Mouse (Mus musculus) thymus, adult 18-20 months (tissue): Measurements from ENCODE around the gene Psmd9.
A peak's percentile ranks its signal among the peaks of the same experiment; 100 is the strongest.

Experiments used
- DNase-seq, 2 experiments: peaks; one replicate each; pipeline ENCODE4 v3.0.0; 2022; ENCODE audit warnings: mixed read lengths in 2 of 2

The Psmd9 gene

DNA sequence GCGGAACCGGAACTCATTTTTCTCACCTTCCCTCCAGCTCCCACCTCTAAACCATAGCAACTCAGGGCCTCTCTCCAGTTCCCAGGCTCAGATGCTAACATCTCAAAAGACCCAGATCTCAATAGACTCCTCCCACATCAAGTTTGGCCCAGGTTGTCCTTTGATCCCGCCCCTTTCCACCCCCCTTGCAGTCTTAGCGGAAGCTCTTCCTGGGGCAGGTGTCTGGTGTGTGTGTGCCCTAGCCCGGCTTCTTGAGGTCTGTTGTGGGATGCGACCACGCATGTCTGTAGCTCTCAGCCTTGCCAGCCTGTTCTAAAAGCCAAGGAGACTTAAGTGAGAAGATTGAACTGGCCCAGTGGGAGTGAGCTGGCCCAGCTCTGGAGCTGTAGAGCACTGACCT is 18.6 kb upstream of the Psmd9 start:
- DNase-seq = peak; percentile 83 to 92

DNA sequence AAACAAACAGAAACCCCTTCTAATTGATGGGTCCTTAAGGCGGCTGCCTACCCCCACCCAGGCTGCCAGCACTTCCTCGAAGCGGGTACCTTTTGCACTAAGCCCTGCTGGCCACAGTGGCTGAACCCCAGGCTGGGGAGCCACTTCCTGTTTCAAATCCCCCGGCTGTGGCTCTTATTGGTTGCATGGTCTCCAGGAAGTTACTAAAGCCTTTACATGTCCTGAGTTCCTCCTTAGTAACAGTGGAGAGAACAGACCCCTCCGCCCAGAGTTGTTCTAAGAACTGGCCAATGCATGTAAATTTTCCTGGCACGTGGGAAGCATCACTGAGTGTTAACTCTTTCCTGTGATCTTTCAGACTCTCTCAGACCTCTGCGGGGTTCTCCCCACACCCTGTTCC is 18.1 kb upstream of the Psmd9 start:
- peak in 1 of 2 experiments; percentile 82 for DNase-seq

DNA sequence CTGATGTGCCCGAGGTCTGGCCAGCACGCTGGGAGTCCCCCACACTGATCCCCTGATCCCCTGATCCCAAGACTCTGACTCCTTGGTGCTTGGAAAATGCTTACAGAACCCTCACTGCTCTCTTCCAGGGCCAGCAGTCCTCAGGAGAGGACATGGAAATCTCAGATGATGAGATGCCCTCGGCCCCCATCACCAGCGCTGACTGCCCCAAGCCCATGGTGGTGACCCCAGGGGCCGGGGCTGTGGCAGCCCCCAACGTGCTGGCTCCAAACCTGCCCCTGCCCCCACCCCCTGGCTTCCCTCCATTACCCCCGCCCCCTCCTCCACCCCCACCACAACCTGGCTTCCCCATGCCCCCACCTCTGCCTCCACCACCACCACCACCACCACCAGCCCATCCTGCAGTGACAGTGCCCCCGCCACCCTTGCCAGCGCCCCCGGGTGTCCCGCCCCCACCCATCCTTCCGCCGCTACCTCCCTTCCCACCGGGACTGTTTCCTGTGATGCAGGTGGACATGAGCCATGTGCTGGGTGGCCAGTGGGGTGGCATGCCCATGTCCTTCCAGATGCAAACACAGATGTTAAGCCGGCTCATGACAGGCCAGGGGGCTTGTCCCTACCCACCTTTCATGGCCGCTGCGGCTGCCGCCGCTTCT is 17.4 kb upstream of the Psmd9 start:
- peak in 1 of 2 experiments; percentile 21 for DNase-seq

DNA sequence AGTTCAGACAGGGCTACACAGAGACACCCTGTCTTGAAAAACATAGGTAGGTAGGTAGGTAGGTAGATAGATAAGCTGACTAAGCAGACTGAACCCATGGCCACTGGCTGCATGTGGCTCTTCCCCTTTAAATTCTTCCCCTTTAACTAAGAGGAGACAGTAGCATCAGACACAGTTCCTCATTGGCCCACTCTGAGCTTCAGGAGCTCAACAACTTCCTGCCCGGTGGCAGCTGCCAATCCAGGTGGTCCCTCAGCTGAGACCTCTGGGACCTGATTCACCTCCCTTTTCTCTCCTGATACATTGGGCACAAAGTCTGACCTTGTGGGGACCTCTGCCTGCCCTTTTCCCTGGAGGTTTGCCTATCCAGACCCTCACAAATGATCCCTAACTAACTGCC is 16.3 kb upstream of the Psmd9 start:
- DNase-seq = peak in 1 of 2 experiments; percentile 60

DNA sequence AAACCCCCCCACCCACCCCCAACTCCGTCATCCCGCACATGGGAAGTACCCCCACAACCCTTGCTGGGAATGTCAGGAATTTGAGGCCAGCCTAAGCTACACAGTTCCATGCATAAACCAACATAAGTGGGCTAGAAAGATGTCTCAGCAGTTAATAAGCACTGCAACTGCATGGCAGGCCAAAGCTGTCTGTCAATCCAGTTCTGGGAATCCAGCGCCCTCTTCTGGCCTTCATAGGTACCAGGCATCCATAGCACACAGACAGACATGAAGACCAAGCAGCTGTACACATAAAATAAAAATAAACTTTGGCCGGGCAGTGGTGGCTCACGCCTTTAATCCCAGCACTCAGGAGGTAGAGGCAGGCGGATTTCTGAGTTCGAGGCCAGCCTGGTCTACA is 13.8 kb upstream of the Psmd9 start:
- DNase-seq = peak in 1 of 2 experiments; percentile 70

DNA sequence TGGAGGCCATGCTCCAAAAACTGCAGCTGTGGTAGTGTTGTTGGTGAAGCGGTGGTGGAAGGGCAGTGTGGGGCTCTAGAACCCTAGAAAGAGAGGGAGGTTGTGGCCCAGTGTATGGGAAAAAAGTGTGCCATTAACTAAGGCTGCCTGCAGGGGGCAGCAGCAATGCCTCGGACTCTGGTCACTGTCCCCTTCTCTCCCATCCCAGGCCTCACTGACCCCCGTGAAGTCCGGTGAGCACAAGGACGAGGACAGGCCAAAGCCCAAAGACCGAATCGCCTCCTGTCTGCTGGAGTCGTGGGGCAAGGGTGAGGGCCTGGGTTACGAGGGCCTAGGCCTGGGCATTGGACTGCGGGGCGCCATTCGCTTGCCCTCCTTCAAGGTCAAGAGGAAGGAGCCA is 12.4 kb upstream of the Psmd9 start:
- no peak for DNase-seq

DNA sequence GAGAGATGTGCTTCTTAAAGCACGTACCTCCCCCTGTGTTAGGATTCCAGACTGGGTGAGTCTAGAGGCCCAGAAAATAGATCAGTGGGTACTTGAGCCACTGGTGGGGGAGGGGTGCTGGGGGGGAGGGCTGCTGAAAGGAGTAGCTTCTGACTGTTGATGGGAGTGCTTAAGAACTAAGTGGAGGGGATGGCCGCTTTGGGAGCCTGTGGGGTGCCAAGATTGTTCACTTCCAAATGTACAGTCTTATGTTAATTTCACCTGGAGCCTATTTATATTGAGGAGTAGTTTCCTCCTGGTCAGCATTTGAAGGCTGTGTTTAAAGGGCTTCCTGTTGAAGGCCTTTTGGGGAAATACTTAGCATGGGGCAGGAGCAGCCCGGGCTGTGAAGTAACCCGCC is 11.2 kb upstream of the Psmd9 start:
- no peak for DNase-seq

DNA sequence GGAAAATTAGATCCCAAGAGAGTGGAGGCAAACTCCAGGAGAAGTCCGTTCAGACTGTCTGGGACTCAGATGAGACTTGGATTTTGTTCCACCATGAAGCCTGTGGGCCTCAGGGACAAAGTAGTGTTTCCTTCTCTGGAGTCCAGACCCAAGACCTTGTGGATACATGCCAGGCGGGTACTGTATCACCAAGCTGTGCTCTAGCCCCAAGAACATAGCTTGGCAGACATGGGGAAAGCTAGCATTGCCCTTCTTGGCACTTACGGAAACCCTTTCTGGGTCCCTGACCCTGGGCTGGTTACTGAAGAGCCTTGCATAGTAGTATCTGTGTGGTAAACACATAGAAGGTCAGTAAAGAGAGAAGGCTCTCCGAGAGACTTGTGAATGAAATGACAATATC is 9.8 kb upstream of the Psmd9 start:
- DNase-seq = no peak

DNA sequence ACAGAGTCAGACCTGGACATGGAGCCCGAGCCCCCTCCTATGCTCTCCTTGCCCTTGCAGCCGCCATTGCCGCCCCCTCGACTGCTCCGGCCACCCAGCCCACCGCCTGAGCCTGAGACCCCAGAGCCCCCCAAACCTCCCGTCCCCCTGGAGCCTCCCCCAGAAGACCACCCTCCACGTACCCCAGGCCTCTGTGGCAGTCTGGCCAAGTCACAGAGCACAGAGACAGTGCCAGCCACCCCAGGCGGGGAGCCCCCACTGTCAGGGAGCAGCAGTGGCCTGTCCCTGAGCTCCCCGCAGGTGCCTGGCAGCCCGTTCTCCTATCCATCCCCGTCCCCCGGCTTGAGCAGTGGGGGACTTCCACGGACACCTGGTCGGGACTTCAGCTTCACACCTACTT is 9.3 kb upstream of the Psmd9 start:
- no peak for DNase-seq

DNA sequence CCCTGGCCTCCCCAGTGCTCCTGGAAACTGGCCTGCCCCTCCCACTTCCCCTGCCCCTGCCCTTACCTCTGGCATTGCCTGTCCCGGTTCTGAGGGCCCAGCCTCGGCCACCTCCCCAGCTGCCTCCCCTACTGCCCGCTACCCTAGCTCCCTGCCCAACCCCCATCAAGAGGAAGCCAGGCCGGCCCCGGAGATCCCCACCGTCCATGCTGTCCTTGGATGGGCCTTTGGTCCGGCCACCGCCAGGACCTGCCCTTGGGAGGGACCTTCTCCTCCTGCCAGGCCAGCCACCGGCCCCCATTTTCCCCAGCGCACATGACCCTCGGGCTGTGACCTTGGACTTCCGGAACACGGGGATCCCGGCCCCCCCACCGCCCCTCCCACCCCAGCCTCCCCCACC is 8.9 kb upstream of the Psmd9 start:
- no peak for DNase-seq

DNA sequence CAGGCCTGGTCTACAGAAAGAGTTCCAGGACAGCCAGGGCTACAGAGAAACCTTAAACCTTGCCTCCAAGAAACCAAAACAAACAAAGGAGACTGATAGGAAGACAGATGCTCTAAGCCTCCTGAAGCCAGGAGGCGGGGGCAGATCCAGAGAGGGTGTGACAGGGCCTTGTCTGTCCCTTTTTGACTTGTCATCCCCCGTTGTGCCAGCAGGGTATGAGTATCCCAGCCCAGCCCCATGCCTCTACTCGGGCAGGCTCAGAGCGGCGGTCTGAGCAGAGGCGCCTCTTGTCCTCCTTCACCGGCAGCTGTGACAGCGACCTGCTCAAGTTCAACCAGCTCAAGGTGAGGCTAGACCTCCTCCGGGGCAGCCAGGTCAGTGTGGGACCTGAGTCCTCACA is 6.3 kb upstream of the Psmd9 start:
- no peak for DNase-seq

DNA sequence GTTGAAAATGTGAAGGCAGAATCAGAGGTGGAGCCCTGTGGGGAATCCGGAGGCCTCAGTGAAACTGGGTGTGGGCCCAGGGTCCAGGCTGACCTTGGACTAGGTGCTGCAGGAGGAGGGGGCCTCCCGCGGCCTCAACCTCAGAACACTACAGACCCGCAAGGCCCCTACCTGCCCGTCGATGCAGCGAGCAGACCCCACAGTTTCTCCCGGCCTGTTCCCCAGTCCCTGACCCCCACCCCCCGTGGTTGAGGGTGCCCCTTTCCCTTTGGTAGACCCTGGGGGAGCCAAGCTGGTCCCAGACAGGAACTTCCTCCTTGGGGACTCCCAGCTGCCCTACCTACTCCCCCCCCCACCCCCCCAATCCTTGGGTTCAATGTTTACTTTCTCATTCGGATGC is 2.8 kb upstream of the Psmd9 start:
- DNase-seq = no peak

DNA sequence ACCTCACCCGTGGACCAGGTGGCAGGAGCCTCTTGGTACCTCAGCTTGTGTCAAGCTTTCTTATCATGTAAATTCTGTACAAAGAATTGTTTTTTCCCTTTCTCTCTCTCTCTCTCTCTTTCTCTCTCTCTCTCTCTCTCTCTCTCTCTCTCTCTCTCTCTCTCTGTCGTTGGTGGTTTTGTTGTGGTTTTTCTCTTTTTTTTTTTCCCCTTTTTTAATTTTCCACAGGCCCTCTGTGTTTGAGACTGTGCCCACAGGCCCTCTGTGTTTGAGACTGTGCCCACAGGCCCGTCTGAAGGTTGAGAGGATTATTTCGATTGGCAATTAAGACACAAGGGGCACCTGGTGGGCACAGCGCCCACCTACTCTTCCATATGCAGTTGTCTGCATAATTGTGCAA is 1.6 kb upstream of the Psmd9 start:
- DNase-seq = no peak

DNA sequence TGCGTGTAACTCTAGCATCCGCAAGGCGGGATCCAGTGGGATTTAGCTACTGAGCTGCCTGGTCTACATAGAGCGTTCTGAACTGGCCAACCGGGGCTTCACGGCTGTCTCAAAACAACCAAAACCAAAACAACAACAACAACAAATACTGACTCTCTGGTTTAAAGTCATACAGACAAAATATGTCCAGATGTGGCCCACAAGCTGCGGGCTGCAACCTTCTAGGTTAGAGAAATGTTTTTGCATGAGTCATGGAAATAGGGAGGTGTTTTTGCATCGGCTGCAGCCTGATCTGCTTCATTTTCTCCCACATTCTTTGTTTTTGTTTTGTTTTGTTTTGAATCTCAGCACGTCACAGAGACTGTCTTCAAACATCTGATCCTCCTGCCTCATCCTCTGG is 1.2 kb downstream of the Psmd9 start:
- no peak for DNase-seq

DNA sequence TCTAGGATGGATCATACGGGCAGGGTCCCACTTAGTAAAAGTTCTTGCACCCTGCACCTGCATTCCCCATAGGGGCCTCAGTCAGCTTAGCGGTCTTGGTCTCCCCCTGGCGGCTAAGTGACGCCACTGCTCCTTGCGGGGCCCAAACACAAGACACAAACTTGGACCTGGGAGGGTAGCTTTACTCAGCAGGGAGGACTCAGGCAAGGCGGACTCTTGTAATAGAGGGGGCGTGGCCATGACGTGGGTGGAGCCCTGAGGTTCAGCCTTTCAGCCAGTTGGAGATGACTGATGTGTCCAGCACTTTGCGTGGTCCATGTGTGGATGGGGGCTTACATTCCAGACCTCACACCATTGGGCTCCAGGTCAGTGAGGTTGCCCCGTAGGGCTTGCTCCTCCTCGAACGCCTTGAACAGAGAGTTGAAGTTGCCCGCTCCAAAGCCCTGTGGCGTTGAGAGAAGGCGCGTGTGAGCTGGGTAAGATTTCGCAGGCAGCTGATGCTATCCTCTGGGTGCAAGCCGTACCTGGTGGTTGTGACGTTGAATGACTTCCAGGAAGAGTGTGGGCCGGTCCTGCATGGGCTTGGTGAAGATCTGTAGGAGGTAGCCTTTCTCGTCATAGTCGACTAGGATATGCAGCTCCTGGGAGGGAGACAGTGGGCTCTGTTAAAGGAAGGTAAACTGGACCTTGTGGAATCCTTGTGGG is 2.6 kb downstream of the Psmd9 start:
- peak; percentile 76 to 77 for DNase-seq

DNA sequence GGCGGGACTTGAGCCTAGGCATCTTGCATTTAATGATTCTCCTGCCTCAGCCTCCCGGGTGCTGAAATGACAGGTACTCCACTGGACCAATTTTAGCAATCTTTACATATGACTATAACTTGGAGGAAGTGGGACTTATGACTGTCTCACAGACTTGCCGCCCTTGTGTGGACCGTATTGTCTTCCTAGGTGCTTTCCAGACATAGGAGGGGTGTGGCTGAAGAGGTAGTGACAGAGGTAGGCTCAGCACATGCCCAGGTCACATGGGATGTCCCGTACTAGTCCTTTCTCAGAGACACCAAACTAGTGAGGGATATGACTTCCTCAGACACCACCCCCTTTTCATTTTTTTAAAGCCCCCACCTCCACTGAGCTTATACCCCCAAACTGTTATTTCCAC is 9.6 kb downstream of the Psmd9 start:
- DNase-seq = no peak

DNA sequence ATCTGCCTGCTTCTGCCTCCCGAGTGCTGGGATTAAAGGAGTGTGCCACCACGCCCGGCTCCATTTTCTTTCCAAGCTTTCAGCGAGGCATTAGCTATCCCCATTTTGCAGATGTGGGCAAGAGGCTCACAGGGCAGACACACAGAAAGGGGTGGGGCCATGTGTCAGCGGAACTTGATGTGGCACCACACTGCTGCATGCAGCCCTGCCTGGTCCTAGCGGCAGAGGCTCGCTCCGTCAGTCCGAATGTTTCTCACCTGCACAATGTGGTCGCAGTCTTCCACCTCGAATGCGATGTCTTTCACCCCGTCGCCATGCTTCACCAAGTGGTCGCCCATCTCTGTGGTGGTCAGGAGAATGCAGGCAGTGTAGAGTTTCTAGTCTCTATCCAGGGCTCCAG is 11.2 kb downstream of the Psmd9 start:
- no peak for DNase-seq

DNA sequence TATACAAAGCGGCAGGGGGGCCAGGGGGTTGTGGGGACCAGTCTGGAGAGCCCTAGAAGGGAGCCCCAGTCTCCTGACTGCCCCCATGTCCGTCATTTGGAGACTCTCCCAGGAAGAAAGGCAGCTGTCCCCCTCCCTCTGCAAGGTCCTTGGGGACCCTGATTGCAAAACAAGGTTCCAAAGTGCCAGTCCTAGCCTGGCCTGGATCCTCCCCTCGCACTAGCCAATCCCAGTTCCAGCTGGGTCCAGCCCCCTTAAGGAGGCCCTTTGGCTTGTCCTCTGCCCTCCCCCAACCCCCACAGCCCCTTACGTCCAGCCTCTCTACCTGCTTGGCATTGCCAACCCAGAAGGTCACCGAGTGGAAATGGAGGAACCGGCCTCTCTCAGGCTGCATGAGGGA is 12.3 kb downstream of the Psmd9 start:
- no peak for DNase-seq

DNA sequence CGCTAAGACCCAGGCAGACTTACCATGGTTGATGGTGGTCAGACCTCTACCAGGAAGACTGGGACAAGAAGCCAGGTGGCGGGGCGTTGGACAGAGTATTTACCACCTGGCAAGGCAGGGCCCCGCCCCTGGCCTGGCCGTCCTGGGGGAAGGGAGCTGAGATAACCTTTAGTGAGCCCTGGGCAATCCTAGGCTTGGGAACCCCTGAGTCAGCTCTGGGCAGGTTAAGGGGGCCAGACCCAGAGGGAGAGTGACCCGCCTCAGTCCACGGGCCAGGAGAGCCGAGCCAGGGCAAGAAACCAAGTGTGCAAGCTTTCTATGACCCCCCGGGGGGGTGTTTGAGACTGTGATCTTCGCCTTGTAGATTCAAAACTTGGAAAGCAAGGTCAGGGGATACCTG is 13.4 kb downstream of the Psmd9 start, which contains the start of gene Hpd:
Gene Hpd (minus strand): TSS at position 77 of the 400 bp plus-strand sequence.
- DNase-seq = no peak

DNA sequence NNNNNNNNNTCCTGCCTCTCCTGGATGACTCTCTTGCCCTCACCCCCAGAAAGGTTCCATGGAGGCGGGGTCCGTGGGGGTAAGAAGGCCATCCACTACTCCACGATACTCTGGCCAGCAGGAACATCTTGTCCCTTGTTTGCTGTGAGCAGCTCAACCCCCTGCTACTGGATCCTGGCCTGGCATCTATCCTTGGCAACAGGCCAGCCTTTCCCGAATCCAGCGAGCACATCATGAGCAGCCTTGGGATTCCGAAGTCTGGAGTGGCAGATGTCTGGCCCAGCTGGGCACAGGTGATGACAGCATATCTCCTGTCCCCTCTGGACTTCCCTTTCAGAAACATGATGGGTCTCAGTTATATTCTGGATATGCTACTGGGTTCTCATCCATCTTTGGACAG is 16.8 kb downstream of the Psmd9 start:
- no peak for DNase-seq

DNA sequence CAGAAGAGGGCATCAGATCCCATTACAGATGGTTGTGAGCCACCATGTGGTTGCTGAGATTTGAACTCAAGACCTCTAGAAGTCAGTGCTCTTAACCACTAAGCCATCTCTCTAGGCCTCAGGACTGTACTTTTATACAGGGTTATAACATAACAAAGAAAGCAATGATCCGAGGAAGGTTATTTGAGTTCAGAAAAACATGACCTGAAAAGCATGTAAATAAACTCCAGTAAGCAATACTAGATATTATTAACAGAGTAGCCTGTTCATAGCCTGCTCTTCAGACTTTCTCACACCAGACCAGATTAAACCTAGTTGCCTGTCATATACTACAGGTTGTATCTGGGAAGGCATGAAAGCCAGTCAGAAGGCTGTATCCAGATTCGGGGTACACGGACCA is 18.1 kb downstream of the Psmd9 start:
- DNase-seq = no peak

DNA sequence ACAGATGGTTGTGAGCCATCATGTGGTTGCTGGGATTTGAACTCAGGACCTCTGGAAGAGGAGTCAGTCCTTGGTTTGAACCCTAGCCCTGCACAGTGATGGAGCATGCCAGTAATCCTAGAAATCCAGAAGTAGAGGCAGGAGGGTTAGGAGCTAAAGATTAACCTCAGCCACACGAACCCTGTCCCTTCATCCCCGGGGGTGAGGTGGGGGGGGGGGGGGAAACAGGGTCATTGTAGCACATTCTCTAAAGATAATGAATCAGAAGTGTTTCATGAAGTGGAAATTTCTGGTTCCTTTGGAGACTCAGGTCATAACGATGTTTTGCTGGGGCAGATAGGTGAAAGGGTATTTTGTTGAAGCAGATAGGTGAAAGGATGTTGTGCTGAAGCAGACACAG is 21.7 kb downstream of the Psmd9 start:
- no peak for DNase-seq

DNA sequence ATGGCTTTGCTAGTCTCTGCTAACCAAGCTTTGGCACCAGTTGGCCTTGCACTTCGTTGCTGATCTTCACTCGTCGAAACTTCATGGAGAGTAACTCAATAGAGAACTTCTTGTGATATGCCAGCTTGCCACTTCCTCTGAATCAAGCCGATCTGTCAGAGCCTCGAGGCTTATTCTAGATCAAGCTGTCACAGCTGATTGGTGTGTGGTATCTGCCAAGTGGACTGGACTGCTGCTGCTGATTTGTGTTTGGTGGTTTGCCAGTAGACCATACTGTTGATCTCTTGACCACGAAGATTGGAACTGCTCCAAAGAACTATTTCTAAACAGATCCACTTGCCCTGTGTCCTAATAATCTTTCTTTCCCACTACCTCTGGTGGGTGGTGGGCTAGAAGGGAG is 22.2 kb downstream of the Psmd9 start:
- DNase-seq = no peak

DNA sequence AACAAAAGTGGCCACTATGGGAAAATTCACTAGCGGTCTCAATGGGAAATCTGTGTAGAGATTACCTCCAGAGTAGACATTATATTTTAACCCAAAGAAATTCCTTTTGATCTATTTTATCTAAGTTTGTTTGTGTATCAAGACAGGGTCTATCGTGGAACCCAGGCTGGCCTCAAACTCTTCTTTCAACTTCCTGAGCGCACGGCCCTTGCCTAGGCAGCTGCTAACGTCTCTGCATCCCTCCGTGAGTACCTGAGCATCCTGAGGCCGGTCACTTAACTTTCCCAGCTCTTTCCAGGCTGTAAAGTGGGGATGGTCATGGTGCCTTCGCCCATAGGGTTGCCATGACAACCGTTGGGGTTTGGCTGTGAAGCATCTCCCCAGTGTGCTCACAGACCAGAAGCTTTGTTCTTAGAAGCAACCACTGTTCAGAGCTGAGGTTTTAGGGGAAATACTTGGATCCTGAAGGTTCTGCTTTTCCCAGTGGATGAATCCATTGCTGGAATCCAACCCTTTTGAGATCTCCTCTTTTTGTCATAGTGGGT is 23.5 kb downstream of the Psmd9 start:
- no peak for DNase-seq

DNA sequence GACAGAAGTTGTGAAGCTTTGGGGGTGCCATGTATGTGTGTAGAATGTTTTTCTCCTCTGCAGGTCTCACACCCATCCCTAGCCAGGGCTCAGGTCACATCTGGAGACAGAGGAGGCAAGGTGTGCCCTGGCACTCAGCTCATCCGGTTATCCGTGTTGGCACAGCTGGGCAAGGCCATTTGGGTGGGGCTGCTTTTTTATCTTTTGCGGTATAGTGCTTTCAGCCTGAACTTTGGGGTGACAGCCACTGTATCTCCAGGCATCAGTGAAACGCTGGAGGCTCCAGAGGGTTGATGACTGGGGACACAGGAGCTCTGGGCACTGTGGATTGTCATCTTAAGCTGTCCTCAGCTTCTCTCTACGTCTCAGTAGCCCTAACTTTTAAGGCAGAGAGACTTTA is 24.2 kb downstream of the Psmd9 start:
- no peak for DNase-seq
